Mouse (Mus musculus): ENCODE measurements around the gene Ralgapa2. TPM values are rescaled to one million over a fixed set of nuclear protein-coding genes. Genes with fewer than 3 reads are reported as not detected.

Ralgapa2 gene
- total RNA-seq (2012; rRNA removed) (9.2 and 9.4 TPM in 2 replicates), polyA plus RNA-seq (2012; ENCODE audit: insufficient read depth in 1 of 2, insufficient read length in 2 of 2, low read depth in 1 of 2, low replicate concordance in 2 of 2, missing spikeins in 1 of 2) (1 to 10 TPM in 1 of 2 experiments, not detected in 1; 9.6 TPM)

- Histone ChIP-seq H3K79me2 (ENCODE audit: control insufficient read depth, insufficient read depth, low read length, poor library complexity) (peaks cover 24% of the 10 kb centered on the region), H3K4me3 (ENCODE audit: control insufficient read depth in 1 of 2, insufficient read depth in 1 of 2, low read depth in 2 of 2, low read length in 2 of 2) (peak within 1 kb of the TSS; percentile 75 to 90), H3K9ac (ENCODE audit: control insufficient read depth, low read depth, low read length, poor library complexity, severe bottlenecking) (peak within 1 kb of the TSS; percentile 75), H3K27me3 (ENCODE audit: control insufficient read depth in 1 of 2, insufficient read depth in 2 of 2, low read length in 2 of 2) (no peaks in the 10 kb centered on the region), H3K27ac (ENCODE audit: control insufficient read depth, low read depth, low read length) (peak within 1 kb of the TSS; percentile 17), H3K4me1 (ENCODE audit: control insufficient read depth in 1 of 2, insufficient read depth in 2 of 2, low read length in 2 of 2) (peaks cover 13 to 20% of the 10 kb centered on the region in 2 experiments), H3K36me3 (ENCODE audit: control insufficient read depth in 1 of 2, insufficient read depth in 2 of 2, low read length in 2 of 2) (peaks cover 0 to 30% of the 10 kb centered on the region in 2 experiments; a peak in 2 of 4 replicates), H3K9me3 (replicated peaks; ENCODE audit: insufficient read depth, low read length) (no peaks in the 10 kb centered on the region)
- DNase-seq (ENCODE audit: low read depth, low spot score) = peak; percentile 99
- TF ChIP-seq ELF1 (IDR thresholded peaks at IDR 0.05; ENCODE audit: low read depth, low read length) (peak; percentile 47), MAX (IDR thresholded peaks at IDR 0.05; ENCODE audit: low read length) (peak; percentile 74; the same call in 1 of the 2 replicates), USF2 (IDR thresholded peaks at IDR 0.05; ENCODE audit: borderline replicate concordance in 1 of 2, insufficient read depth in 1 of 2, low read depth in 1 of 2, low read length in 2 of 2) (peak in 1 of 2 experiments; percentile 32; a peak in 1 of 4 replicates), CHD2 (IDR thresholded peaks at IDR 0.05; ENCODE audit: low read length) (peak; percentile 28; the same call in 1 of the 2 replicates), TCF12 (IDR thresholded peaks at IDR 0.05; ENCODE audit: low read depth, low read length) (no peak), MXI1 (IDR thresholded peaks at IDR 0.05; ENCODE audit: low read depth, low read length) (peak; percentile 98), BHLHE40 (IDR thresholded peaks at IDR 0.05; ENCODE audit: borderline replicate concordance, low read depth, low read length) (no peak), UBTF (IDR thresholded peaks at IDR 0.05; ENCODE audit: borderline replicate concordance, insufficient read depth, low read depth, low read length) (no peak), POLR2AphosphoS5 (IDR thresholded peaks at IDR 0.05; ENCODE audit: borderline replicate concordance, low read depth, low read length) (no peak), HCFC1 (IDR thresholded peaks at IDR 0.05; ENCODE audit: low read depth, low read length) (peak; percentile 97), TBP (IDR thresholded peaks at IDR 0.05; ENCODE audit: low read depth, low read length) (no peak), TAL1 (IDR thresholded peaks at IDR 0.05; ENCODE audit: low read length) (no peak), CTCF (IDR thresholded peaks at IDR 0.05 in 2 of 3, conservative IDR thresholded peaks at IDR 0.05 in 1 of 3; ENCODE audit: control insufficient read depth in 1 of 3, insufficient read depth in 1 of 3, low read depth in 2 of 3, low read length in 3 of 3, poor library complexity in 1 of 3, severe bottlenecking in 1 of 3) (no peak), MAZ (IDR thresholded peaks at IDR 0.05; ENCODE audit: low read depth, low read length) (0 out of 2 replicates have a peak, but pooled peaks have one; percentile 74), EP300 (IDR thresholded peaks at IDR 0.05; ENCODE audit: low read depth in 1 of 2, low read length in 2 of 2) (no peak), E2F4 (IDR thresholded peaks at IDR 0.05; ENCODE audit: borderline replicate concordance, low read depth, low read length) (peak; percentile 64; the same call in 1 of the 2 replicates), GABPA (IDR thresholded peaks at IDR 0.05; ENCODE audit: low read depth, low read length) (no peak), ZKSCAN1 (IDR thresholded peaks at IDR 0.05; ENCODE audit: low read depth, low read length) (no peak), SMC3 (IDR thresholded peaks at IDR 0.05; ENCODE audit: low read depth, low read length) (no peak), ZMIZ1 (IDR thresholded peaks at IDR 0.05; ENCODE audit: low read depth, low read length) (0 out of 2 replicates have a peak, but pooled peaks have one; percentile 35), ETS1 (IDR thresholded peaks at IDR 0.05; ENCODE audit: low read depth, low read length) (0 out of 2 replicates have a peak, but pooled peaks have one; percentile 16), ZC3H11A (IDR thresholded peaks at IDR 0.05; ENCODE audit: low read depth, low read length) (no peak), KAT2A (conservative IDR thresholded peaks at IDR 0.05; ENCODE audit: low read depth, low read length) (peak; percentile 78; the same call in 1 of the 2 replicates), SIN3A (IDR thresholded peaks at IDR 0.05; ENCODE audit: low read length) (peak; percentile 89), ZNF384 (IDR thresholded peaks at IDR 0.05; ENCODE audit: low read depth, low read length) (peak; percentile 74), NRF1 (IDR thresholded peaks at IDR 0.05; ENCODE audit: insufficient read depth, low read depth, low read length, poor library complexity, severe bottlenecking) (peak; percentile 92), RCOR1 (IDR thresholded peaks at IDR 0.05; ENCODE audit: low read depth, low read length) (no peak), POLR2A (IDR thresholded peaks at IDR 0.05; ENCODE audit: control insufficient read depth in 1 of 2, insufficient read depth in 1 of 2, low read depth in 1 of 2, low read length in 2 of 2, poor library complexity in 1 of 2) (peak; percentile 74 to 88), MYC (IDR thresholded peaks at IDR 0.05; ENCODE audit: low read depth, low read length) (peak; percentile 59; the same call in 1 of the 2 replicates), NELFE (IDR thresholded peaks at IDR 0.05; ENCODE audit: low read depth, low read length) (peak; percentile 66), POLR2AphosphoS2 (IDR thresholded peaks at IDR 0.05; ENCODE audit: low read length) (peak; percentile 59; the same call in 1 of the 2 replicates), USF1 (IDR thresholded peaks at IDR 0.05; ENCODE audit: low read depth, low read length) (peak; percentile 91), MEF2A (IDR thresholded peaks at IDR 0.05; ENCODE audit: extremely low read depth, insufficient replicate concordance, low read depth, low read length, poor library complexity, severe bottlenecking) (no peak)
These were observed at the start of gene Ralgapa2 for GRCm38 (mm10) chr2:146511911-146512580. Gene Ralgapa2, minus strand, starts transcription at chr2:146512344.
